Mouse (Mus musculus): ENCODE results near the gene Snrpb. TPM values are rescaled to one million over a fixed set of nuclear protein-coding genes. Genes with fewer than 3 reads are reported as not detected.

The Snrpb gene
- 172 to 203 TPM (median 176 TPM) in 3 replicates for total RNA-seq (2017)

- peak; percentile 92 for ATAC-seq (replicated peaks; ENCODE audit: insufficient number of reproducible peaks, low FRiP score, low TSS enrichment, poor library complexity, severe bottlenecking)
Measured at GRCm38 (mm10) chr2:130178706-130179506, at the start of gene Snrpb. Gene Snrpb (minus strand): TSS chr2:130179403.

- ATAC-seq (replicated peaks; ENCODE audit: insufficient number of reproducible peaks, low FRiP score, low TSS enrichment, poor library complexity, severe bottlenecking) = no peak
Measured at GRCm38 (mm10) chr2:130211581-130211980, 32.4 kb upstream of the Snrpb start.

DNA sequence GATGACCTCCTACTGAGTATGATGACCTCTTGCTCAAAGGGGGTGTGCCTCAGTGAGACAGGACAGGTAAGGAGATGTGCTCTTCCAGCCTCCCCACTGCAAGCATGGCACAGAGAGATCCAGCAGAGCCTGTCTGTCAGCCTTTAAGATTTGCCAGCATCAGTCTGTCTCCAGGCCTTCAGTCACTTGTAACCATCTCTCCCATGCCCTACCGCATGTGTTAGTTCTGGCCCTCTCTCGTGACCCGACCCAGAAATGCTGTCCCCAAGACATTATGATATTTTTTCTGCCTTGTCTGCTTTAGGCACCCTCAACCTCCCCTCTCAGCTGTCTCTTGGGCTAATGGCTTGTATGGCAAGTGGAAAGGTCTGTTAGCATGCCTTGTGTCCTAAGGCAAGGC is 30.4 kb upstream of the Snrpb start:
- no peak for ATAC-seq (replicated peaks; ENCODE audit: insufficient number of reproducible peaks, low FRiP score, low TSS enrichment, poor library complexity, severe bottlenecking)

DNA sequence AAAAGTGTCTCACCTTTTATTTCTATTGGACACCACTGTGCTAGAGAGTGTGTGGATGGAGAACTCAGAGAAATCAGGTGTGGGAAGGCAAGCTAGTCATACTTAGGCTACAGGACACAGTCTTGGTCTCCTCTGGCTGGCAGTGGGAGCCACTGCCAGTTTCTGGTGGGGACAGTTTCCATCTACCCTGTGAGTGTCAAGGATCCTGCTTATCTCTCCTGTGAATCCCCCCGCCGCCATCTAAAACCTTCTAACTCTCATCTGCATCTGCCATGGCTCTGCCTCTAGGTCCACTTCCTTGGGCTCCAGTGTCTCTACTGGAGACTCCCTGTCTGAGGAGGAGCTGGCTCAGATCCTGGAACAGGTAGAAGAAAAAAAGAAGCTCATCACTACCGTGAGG is 28.8 kb upstream of the Snrpb start:
- ATAC-seq (replicated peaks; ENCODE audit: insufficient number of reproducible peaks, low FRiP score, low TSS enrichment, poor library complexity, severe bottlenecking) = no peak

- no peak for ATAC-seq (replicated peaks; ENCODE audit: insufficient number of reproducible peaks, low FRiP score, low TSS enrichment, poor library complexity, severe bottlenecking)
Measured at GRCm38 (mm10) chr2:130207376-130207775, 28.2 kb upstream of the Snrpb start.

- ATAC-seq (replicated peaks; ENCODE audit: insufficient number of reproducible peaks, low FRiP score, low TSS enrichment, poor library complexity, severe bottlenecking) = no peak
Measured at GRCm38 (mm10) chr2:130200961-130201360, 21.8 kb upstream of the Snrpb start.

- no peak for ATAC-seq (replicated peaks; ENCODE audit: insufficient number of reproducible peaks, low FRiP score, low TSS enrichment, poor library complexity, severe bottlenecking)
Measured at GRCm38 (mm10) chr2:130194894-130195293, 15.7 kb upstream of the Snrpb start, which contains the start of gene Tmc2. Gene Tmc2 (plus strand): TSS chr2:130195194.

DNA sequence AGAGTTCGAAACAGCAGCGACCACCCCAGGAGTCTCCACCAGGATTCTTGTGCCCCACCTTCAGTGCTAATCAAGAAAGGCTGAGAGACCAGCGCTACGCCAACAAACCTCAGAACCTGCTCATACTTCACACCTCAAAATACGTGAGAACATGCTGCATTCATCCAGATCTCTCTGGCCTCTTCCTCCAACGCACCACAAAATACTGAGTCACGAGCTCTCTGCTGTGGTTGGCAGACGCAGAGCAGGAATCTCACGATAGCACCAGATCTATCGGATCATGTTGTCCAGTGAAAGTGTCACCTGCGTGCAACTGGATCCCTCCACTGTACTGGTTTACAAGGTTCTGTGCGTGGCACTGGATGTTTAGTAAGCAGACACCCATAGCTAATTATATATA is 9.2 kb upstream of the Snrpb start:
- ATAC-seq (replicated peaks; ENCODE audit: insufficient number of reproducible peaks, low FRiP score, low TSS enrichment, poor library complexity, severe bottlenecking) = no peak

GRCm38 (mm10) chr2:130179507-130180019 is 360 bp upstream of the Snrpb start:
- no peak for ATAC-seq (replicated peaks; ENCODE audit: insufficient number of reproducible peaks, low FRiP score, low TSS enrichment, poor library complexity, severe bottlenecking)

DNA sequence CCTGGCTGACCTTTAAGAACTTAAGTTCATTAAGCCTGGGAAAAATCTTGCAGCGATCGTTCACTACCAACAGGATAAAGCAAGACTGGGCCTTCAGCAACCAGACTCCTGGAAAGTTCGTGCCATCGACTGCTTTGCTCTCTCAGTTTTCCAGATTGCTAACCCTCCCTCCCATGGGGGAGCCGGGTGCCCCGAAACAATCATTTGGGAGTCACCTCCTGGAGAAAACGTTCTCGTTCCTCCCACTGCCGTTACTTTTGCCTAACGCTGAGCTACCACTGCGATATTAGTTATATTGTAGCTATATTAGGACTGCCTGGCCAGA is 860 bp downstream of the Snrpb start:
- no peak for ATAC-seq (replicated peaks; ENCODE audit: insufficient number of reproducible peaks, low FRiP score, low TSS enrichment, poor library complexity, severe bottlenecking)

GRCm38 (mm10) chr2:130176820-130177219 is 2.4 kb downstream of the Snrpb start:
- ATAC-seq (replicated peaks; ENCODE audit: insufficient number of reproducible peaks, low FRiP score, low TSS enrichment, poor library complexity, severe bottlenecking) = no peak

GRCm38 (mm10) chr2:130171674-130172073 is 7.5 kb downstream of the Snrpb start:
- no peak for ATAC-seq (replicated peaks; ENCODE audit: insufficient number of reproducible peaks, low FRiP score, low TSS enrichment, poor library complexity, severe bottlenecking)

- no peak for ATAC-seq (replicated peaks; ENCODE audit: insufficient number of reproducible peaks, low FRiP score, low TSS enrichment, poor library complexity, severe bottlenecking)
Measured at GRCm38 (mm10) chr2:130167861-130168260, 11.3 kb downstream of the Snrpb start.

GRCm38 (mm10) chr2:130166311-130167214 is 12.6 kb downstream of the Snrpb start:
- no peak for ATAC-seq (replicated peaks; ENCODE audit: insufficient number of reproducible peaks, low FRiP score, low TSS enrichment, poor library complexity, severe bottlenecking)

DNA sequence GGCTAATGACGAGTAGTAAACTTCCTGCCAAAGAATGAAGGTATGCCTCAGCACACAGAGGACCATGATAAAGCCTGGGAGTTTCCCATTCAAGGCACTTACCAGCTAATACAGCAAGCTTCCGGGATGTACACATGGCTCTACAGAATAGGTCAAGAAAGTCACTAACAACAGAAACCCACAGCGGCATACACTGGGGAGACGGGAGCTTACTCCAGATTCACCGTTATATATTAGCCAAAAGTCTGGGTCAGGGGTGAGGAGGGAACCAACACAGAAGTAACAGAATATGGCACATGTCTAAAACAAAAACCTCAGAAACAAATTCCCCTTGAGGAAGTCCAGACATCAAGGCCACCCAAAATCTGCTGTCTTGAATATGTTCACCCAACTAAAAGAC is 16.5 kb downstream of the Snrpb start:
- no peak for ATAC-seq (replicated peaks; ENCODE audit: insufficient number of reproducible peaks, low FRiP score, low TSS enrichment, poor library complexity, severe bottlenecking)

DNA sequence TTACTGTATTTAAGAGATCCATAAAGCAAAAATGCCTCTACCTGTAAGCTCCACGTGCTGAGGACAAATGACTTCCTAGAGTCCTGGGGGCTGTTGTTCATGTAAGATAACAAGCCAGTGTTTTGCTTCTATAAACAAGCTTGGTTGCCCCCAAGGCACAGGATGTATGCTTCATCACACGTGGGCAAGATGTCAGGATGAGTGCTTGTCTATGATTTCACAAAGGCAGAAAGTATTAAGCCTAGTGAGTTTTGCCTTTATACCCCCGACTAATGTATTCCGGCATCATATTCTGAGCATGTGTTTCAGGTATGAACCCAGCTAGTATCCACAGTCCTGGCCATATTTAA is 21.1 kb downstream of the Snrpb start:
- ATAC-seq (replicated peaks; ENCODE audit: insufficient number of reproducible peaks, low FRiP score, low TSS enrichment, poor library complexity, severe bottlenecking) = no peak

- ATAC-seq (replicated peaks; ENCODE audit: insufficient number of reproducible peaks, low FRiP score, low TSS enrichment, poor library complexity, severe bottlenecking) = no peak
Measured at GRCm38 (mm10) chr2:130157231-130158087, 21.7 kb downstream of the Snrpb start.

DNA sequence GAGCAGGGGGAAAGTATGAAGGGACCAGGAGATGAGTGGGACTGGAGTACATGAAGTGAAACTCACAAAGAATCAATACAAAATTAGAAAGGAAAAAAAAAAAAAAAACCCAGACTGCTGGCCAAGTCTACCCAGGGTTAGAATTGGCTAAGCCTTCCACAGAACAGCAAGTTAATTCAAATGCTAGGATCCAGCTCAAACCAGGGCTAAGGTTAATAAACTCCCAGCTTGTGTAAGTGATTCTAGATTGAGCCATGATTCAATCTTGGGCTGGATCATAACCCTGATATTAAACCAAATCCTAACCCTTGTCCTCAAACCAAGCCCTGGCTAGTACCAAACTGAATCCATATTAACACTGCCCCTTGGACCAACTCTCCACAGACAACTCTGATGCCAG is 23.4 kb downstream of the Snrpb start:
- no peak for ATAC-seq (replicated peaks; ENCODE audit: insufficient number of reproducible peaks, low FRiP score, low TSS enrichment, poor library complexity, severe bottlenecking)

- ATAC-seq (replicated peaks; ENCODE audit: insufficient number of reproducible peaks, low FRiP score, low TSS enrichment, poor library complexity, severe bottlenecking) = no peak
Measured at GRCm38 (mm10) chr2:130155171-130155570, 24.0 kb downstream of the Snrpb start.

Measured in monocyte, adult 5-6 weeks (primary cell).